24 mouse cellular contexts compared by ENCODE assay signal in the genomic region with DNA sequence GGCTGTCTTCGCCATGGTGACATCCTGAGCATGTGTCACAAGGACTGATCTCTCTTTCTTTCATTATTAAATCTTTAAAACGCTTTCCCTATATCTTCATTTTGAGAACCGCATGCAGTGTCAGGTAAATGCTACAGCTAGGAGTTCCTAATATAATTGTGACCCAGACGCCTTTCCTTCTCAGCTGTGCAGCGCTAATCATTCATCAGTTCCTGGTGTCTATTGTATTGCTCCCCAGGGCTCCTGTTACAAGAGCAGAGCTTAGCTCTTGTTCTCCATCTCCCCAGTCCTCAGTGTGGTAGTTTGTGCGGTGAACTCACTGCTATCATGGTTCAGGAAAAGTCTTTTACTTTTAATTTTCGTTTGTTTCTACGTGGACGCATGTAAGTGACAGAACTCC.
"Had no signal": no experiment of that assay in that cellular context is flagged by ENCODE, and none has a peak within 500 bp of the region (broad histone marks: within the 10 kb centered on the region; RNA-seq: fewer than 3 reads in every experiment).

No protein-coding gene starts in this region.

- H3K4me3 ChIP-seq: heart, adult 2 months; heart, embryonic 13.5 days; heart, embryonic 15.5 days; hindbrain, embryonic 13.5 days; hindbrain, embryonic 15.5 days; kidney, embryonic 15.5 days; limb, embryonic 13.5 days; limb, embryonic 15.5 days; liver, embryonic 12.5 days had no signal

- H3K4me2 ChIP-seq: heart, embryonic 11.5 days; heart, embryonic 13.5 days; heart, embryonic 15.5 days; hindbrain, embryonic 13.5 days; hindbrain, embryonic 15.5 days; kidney, embryonic 15.5 days; limb, embryonic 13.5 days; limb, embryonic 15.5 days; liver, embryonic 12.5 days had no signal

- H3K27me3 ChIP-seq: heart, embryonic 13.5 days; heart, embryonic 15.5 days; hindbrain, embryonic 13.5 days; hindbrain, embryonic 15.5 days; kidney, embryonic 15.5 days; limb, embryonic 13.5 days; limb, embryonic 15.5 days; liver, embryonic 12.5 days had no signal

- DNase-seq: gastrocnemius, postnatal 14 days; gastrocnemius, postnatal 36 days; heart, adult 11 months; heart, adult 2 months; heart, postnatal 14 days; heart, postnatal 36 days; kidney, adult 11 months; kidney, postnatal 36 days; layer of hippocampus, adult 9-11 months; layer of hippocampus, postnatal 36 days; left cerebral cortex, postnatal 4 days had no signal

- ATAC-seq: hindbrain, postnatal 0 days; intestine, embryonic 16.5 days; liver, embryonic 12.5 days had no signal

- H3K4me1 ChIP-seq: heart, embryonic 13.5 days; heart, embryonic 15.5 days; hindbrain, embryonic 13.5 days; hindbrain, embryonic 15.5 days; kidney, embryonic 15.5 days; limb, embryonic 13.5 days; limb, embryonic 15.5 days; liver, embryonic 12.5 days had no signal

- H3K27ac ChIP-seq: heart, adult 2 months; heart, embryonic 13.5 days; heart, embryonic 15.5 days; hindbrain, embryonic 13.5 days; hindbrain, embryonic 15.5 days; hindbrain, postnatal 0 days; kidney, embryonic 15.5 days; kidney, postnatal 0 days; limb, embryonic 13.5 days; limb, embryonic 15.5 days; liver, embryonic 12.5 days; liver, embryonic 14.5 days had no signal

- H3K9me3 ChIP-seq: heart, embryonic 13.5 days; heart, embryonic 15.5 days; hindbrain, embryonic 13.5 days; hindbrain, embryonic 15.5 days; kidney, embryonic 15.5 days; limb, embryonic 13.5 days; limb, embryonic 15.5 days; liver, embryonic 12.5 days had no signal

- H3K9ac ChIP-seq: heart, embryonic 13.5 days; heart, embryonic 15.5 days; hindbrain, embryonic 13.5 days; hindbrain, embryonic 15.5 days; kidney, embryonic 15.5 days; limb, embryonic 13.5 days; limb, embryonic 15.5 days; liver, embryonic 12.5 days; liver, embryonic 14.5 days had no signal

- H3K36me3 ChIP-seq: heart, embryonic 13.5 days; heart, embryonic 15.5 days; hindbrain, embryonic 13.5 days; hindbrain, embryonic 15.5 days; kidney, embryonic 15.5 days; limb, embryonic 13.5 days; limb, embryonic 15.5 days; liver, embryonic 12.5 days had no signal
